Mouse (Mus musculus): Measurements from ENCODE around the gene Gm21776. TPM values are rescaled to one million over a fixed set of nuclear protein-coding genes. Genes with fewer than 3 reads are reported as not detected.
"Not testable (repeated sequence)": the region's sequence is repeated elsewhere in the genome, so short reads cannot be mapped to it uniquely, and the experiment has no call there.

Gene Gm21776
- not detected in 3 replicates for total RNA-seq (2017)

DNA sequence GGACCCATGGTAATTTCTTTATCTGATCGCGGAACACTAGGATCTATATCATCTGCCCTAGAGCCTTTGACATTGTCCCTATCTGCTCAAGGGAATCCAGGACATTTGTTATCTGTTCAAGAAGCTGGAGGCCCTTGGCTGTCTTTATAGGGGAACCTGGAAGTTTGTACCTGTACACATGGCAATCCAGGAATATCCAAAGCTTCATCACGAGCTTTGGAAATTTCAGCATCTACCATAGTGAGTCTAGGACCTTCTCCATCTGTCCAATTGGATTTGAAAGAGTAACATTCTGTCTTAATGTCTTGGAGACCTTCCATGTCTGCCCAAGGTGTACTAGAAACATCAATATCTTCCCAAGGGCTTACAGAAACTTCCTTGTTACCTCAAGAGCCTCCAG, at the start of gene Gm21776:
Gene Gm21776, plus strand, starts transcription at position 301 of the 400 bp plus-strand sequence.
- not testable (repeated sequence) for ATAC-seq (replicated peaks; ENCODE audit: insufficient number of reproducible peaks, low FRiP score, low TSS enrichment, poor library complexity, severe bottlenecking)
